Mouse (Mus musculus) retina, embryonic 14.5 days (tissue): ENCODE data around the gene 4930451I11Rik.
A peak's percentile ranks its signal among the peaks of the same experiment; 100 is the strongest.

ENCODE experiments used
- DNase-seq: peaks from one replicate; pipeline ENCODE4 v3.0.0-alpha.2; 2015; ENCODE audit warnings: low spot score

Gene 4930451I11Rik

DNA sequence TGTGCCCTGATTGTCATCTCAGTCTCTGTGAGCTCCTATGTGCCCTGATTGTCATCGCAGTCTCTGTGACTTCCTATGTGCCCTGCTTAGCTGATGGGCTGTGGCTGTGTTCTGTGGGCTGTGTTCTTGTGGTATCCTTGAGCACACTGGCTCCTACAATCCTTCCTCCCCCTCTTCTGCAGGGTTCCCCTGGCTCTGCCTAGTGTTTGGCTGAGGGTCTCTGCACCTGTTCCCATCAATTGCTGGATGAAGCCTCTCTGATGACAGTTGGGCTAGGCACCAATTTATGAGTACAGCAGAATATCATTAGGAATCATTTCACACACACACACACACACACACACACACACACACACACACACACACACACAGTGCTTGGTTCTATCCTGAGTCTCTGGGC lies 1.9 kb upstream of the 4930451I11Rik start:
- no peak for DNase-seq

DNA sequence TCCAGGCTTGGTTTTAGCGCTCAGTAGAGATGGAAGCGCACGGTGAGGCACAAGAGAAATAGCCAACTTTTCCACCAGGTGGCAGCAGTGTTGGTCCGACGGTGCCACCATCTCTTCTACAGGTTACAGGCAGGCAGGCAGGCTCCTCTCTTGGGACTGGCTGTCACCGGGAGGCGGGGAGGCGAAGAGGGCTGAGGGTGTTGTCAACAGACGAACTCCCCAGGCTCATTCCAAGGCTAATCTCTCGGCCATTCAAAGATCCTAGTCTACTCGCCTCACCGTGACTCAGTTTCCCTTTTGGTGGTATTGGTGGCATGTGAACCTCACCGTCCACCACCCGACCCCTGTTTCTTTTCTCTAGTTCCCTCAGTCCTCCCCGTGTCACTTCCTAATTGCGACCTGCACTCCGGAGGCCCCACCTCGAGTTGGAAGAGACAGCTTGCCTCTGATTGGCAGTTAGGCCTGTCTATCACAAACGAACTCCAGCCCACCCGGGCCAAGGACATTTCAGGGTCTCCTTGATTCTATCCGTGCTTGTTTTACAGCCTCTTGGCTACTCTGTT lies 678 bp upstream of the 4930451I11Rik start:
- peak; percentile 95 for DNase-seq

GRCm38 (mm10) chr7:126825952-126826351 lies 5.5 kb downstream of the 4930451I11Rik start:
- no peak for DNase-seq

- peak; percentile 54 for DNase-seq
Measured at GRCm38 (mm10) chr7:126825403-126825802, 6.0 kb downstream of the 4930451I11Rik start.

GRCm38 (mm10) chr7:126823940-126824339 lies 7.5 kb downstream of the 4930451I11Rik start:
- DNase-seq, result no peak

- peak; percentile 65 for DNase-seq
Measured at GRCm38 (mm10) chr7:126823202-126823711, 8.2 kb downstream of the 4930451I11Rik start.

GRCm38 (mm10) chr7:126822741-126823140 lies 8.7 kb downstream of the 4930451I11Rik start:
- DNase-seq, result no peak

- DNase-seq, result peak; percentile 94
Measured at GRCm38 (mm10) chr7:126821835-126822511, 9.5 kb downstream of the 4930451I11Rik start.

DNA sequence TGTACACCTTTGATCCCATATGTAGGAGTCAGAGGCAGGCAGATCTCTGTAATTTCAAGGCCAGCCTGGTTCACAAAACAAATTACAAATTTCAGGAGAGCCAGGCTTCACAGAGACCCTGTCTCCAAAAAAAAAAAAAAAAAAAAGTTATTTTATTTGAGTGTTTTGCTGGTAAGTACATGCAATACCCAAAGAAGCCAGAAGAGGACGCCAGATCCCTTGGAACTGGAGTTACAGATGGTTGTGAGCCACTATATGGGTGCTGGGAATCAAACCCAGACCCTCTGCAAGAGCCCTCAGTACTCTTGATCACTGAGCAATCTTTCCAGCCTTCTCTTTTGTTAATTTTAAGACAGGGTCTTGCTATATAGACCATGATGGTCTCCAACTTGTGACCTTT lies 12.6 kb downstream of the 4930451I11Rik start:
- no peak for DNase-seq

DNA sequence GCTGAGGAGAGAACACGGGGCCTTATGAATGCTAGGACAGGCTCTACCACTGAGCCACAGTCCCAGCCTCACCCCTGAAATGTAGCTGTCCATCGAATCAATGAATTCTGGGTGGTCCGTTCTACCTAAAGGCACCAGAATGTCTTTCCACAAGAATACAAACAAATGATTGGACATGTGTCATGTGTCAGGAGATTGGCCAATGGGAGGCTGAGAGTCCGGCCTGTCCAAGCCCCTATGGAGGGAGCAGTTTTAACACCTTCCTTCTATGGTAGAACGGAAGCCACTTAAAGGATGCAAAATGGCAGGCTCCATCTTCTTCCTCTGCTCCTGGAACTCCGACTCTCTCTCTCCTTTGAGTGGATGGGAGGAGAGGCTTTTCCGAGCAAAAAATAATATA lies 13.8 kb downstream of the 4930451I11Rik start:
- DNase-seq, result no peak

GRCm38 (mm10) chr7:126816494-126816893 lies 14.9 kb downstream of the 4930451I11Rik start:
- DNase-seq, result no peak

GRCm38 (mm10) chr7:126815726-126816222 lies 15.7 kb downstream of the 4930451I11Rik start:
- no peak for DNase-seq

- no peak for DNase-seq
Measured at GRCm38 (mm10) chr7:126809723-126810369, 21.6 kb downstream of the 4930451I11Rik start.

DNA sequence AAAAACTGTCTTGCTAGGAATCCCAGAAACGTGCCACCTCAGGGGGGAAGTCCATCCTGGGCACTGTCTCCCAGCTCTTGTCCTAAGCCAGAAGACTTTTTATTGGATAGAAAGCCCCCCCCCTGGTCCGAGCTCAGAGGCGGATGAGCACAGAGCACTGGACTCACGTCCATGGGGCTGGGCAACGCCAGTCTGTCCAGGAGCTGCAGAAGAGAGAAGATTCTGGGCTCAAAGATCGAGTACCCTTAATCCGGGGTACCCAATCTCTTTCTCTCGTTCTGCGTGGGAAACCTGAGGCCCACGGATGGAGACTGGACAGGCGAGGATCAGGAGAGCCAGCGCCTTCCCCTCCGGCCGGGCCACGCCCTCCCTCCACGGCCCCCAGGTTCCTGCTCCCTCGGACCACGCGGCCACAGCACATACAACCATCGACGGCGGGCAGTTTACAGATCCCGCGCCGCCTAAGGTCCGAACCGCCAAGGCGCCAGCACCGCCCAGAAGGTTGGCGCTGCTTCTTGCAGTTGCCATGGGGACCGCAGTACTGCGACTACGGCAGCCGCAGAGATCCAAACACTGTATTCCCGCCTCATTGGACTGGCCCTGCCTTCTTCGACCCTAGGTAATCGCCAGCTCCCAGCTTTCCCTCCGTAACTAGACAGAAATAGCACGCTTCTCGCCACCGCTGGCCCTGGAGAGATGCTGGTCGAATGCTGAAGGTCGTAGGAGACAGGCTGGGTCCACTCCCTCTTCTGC lies 22.6 kb downstream of the 4930451I11Rik start:
- DNase-seq, result peak; percentile 91

DNA sequence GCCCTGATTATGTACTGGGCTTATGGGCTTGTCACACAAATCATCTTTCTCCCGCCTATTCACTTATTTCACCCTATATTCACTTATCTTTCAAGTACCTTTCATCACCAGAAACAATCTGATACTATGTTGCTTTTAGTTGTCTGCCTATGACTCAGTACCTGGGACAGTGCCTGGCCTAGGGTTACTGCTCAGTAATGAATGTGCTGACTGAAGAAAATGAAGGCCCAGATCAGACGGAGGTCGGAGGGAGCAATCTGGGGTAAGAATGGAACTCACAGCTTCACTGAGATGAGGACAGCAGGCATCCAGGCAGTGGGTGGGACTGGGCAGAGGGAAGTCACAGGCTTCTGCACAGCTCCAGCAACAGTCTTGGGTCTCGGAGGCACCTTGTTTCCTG lies 24.0 kb downstream of the 4930451I11Rik start:
- no peak for DNase-seq

- DNase-seq, result no peak
Measured at GRCm38 (mm10) chr7:126806956-126807355, 24.5 kb downstream of the 4930451I11Rik start.

DNA sequence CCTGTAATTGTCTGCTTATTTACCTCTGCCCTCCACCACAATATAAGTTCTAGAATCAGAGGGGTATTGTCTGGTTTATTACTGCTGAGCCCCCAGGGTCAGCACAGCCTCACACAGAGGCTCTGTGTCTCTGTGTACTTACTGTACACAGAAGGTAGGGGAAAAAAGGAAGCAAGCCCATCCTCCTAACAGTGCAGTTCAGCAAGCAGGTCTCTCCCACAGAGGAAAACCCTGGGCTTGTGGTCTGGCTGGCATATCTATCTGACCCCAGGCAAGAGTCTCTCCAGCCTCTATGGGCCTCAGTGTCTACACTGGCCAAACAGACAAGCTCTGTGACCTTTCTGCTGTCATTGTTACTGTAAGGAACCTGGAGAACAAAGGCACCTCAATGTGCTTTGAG lies 27.7 kb downstream of the 4930451I11Rik start:
- no peak for DNase-seq

DNA sequence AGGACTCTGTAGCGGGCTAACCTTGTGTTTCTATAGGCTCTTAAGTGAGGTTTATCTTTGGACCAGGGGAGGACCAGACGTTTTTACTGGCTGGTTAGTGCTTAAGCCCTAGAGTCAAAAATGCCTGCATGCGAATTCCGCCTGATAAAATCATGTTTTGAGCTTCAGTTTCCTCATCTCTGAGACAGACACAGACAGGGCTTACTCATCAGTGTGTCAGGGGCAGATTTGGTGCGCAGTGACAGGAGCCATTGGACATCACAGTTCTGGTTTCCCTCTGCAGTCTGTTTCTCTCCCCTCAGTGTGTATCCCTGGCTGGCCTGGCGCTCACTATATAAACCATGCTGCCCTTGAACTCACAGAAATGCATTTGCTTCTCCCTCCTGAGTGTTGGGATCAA lies 28.3 kb downstream of the 4930451I11Rik start:
- no peak for DNase-seq

DNA sequence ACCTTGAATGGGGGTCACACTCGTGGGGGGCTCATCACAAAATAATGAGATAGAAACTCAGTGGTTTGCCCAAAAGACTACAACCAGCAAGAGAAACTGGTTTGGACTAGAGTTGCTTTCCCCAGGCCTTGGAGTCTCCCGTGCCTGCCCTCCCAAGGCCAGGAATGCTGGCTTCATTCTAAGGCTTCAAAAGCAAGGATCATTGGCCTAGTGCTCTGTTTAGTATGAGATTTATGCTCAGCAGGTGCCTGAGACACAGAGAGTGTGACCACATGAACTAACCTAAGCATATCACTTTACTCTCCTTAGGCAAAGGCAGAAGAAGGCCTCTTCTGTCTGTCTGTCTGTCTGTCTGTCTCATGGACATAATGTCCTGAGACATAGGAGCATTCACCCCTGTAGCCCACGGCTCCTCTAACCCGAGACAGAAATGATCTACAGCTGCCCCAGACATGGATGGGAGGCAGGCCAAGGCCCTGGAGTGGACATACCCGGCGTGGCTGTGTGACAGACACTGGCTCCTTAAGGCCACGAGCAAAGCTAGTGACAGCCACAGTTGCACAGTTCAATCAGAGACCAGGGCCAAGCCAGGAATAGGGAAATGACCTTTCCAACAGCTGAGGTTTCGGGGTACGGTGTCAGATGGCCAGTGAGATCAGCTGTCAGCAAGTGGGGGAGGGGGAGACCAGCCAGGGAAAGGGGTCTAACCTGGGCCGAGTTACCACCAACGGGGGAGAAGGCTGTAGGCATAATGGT lies 29.1 kb downstream of the 4930451I11Rik start:
- no peak for DNase-seq

- no peak for DNase-seq
Measured at GRCm38 (mm10) chr7:126801057-126801422, 30.4 kb downstream of the 4930451I11Rik start.

- DNase-seq, result no peak
Measured at GRCm38 (mm10) chr7:126800269-126801056, 31.0 kb downstream of the 4930451I11Rik start.
